Mouse (Mus musculus) kidney, adult 2 months (tissue): ENCODE measurements around the gene Rapgef1. TPM values are rescaled to one million over a fixed set of nuclear protein-coding genes. Genes with fewer than 3 reads are reported as not detected.

Experiments used
- DNase-seq: peaks from one replicate; pipeline ENCODE4 v3.0.0; 2021
- H3K27ac ChIP-seq: fragments of 200-500 bp; 2 replicates; pipeline ENCODE4 v1.5.1; 2012; ENCODE audit warnings: low read depth, low read length, control low read depth, inconsistent platforms; ENCODE audit not compliant: insufficient read depth
- H3K27me3 ChIP-seq: fragments of 200-500 bp; replicated peaks from 2 replicates; pipeline ENCODE4 v1.6.1; 2012; ENCODE audit warnings: mild to moderate bottlenecking, moderate library complexity, low read length, inconsistent platforms; ENCODE audit not compliant: control insufficient read depth, insufficient read depth
- H3K36me3 ChIP-seq: fragments of 200-500 bp; 2 replicates; pipeline ENCODE4 v1.6.1; 2012; ENCODE audit warnings: mild to moderate bottlenecking, moderate library complexity, low read length, inconsistent platforms; ENCODE audit not compliant: control insufficient read depth, insufficient read depth
- H3K4me1 ChIP-seq: fragments of 200-500 bp; 2 replicates; pipeline ENCODE4 v1.6.1; 2011; ENCODE audit warnings: low read length; ENCODE audit not compliant: control insufficient read depth, insufficient read depth
- H3K4me3 ChIP-seq: fragments of 200-500 bp; 2 replicates; pipeline ENCODE4 v1.5.1; 2011; ENCODE audit warnings: mild to moderate bottlenecking, low read depth, low read length, control low read depth; ENCODE audit not compliant: insufficient read depth
- CTCF ChIP-seq: fragments of 200-500 bp; conservative IDR thresholded peaks from 2 replicates; pipeline ENCODE4 v1.5.1; 2011; ENCODE audit warnings: low read depth, mild to moderate bottlenecking, control low read depth, low read length, moderate library complexity, mixed read lengths; ENCODE audit not compliant: insufficient read depth, insufficient read length
- POLR2A ChIP-seq: fragments of 200-500 bp; IDR thresholded peaks from one replicate; pipeline ENCODE4 v1.6.1; 2011; ENCODE audit warnings: low read depth, low read length, control low read depth
- WGBS: fragments of 180-500 bp; shearing (Covaris S2); methylation state at CpG from one replicate; pipeline ENCODE4 v1.1.7; 2018; 5-methylcytosine and 5-hydroxymethylcytosine counted together
- polyA plus RNA-seq: library from polyadenylated mRNA; depleted of rRNA; stranded (reverse); fragments of >200 nt; gene quantifications from 2 replicates; pipeline ENCODE4 v1.2.3, GENCODE M21; 2012

The Rapgef1 gene
- polyA plus RNA-seq, 1 experiment = 38.9 TPM

GRCm38 (mm10) chr2:29651876-29652275 lies 32.4 kb downstream of the Rapgef1 start:
- H3K27ac ChIP-seq = no peak overlapping the region
- no peaks in the 10 kb centered on the region for H3K36me3 ChIP-seq
- TF ChIP-seq CTCF (no peak), POLR2A (no peak)
- no peak for DNase-seq
- no peaks in the 10 kb centered on the region for H3K27me3 ChIP-seq
- 94% methylated on average over 5 of the region's 5 CpGs for WGBS
- peaks cover 14% of the 10 kb centered on the region; the same call in 1 of the 2 replicates for H3K4me1 ChIP-seq
- H3K4me3 ChIP-seq = no peak overlapping the region

DNA sequence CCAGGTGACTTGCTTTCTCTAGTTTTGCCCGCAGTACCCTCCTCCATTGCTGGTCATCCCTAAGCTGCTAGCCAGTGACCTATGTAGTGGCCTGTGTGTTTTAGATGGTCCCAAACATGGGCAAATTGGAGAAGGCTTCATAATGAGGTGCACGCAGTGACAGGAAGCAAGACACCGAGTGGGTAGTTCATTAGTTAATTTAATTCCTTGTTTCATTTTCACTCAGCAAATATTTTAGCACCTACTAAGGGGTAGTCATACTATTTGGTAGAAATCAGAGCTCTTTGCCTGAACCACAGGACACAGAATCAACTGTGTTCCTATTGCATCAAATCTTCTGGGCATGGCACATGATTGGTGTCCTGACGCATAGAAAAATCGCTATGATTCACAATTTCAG lies 35.9 kb downstream of the Rapgef1 start:
- Histone ChIP-seq H3K4me3 (no peak overlapping the region), H3K36me3 (no peaks in the 10 kb centered on the region), H3K27ac (no peak overlapping the region), H3K4me1 (peaks cover 11% of the 10 kb centered on the region; the same call in 1 of the 2 replicates), H3K27me3 (no peaks in the 10 kb centered on the region)
- DNase-seq = no peak
- no peak for TF ChIP-seq POLR2A
- no peak for TF ChIP-seq CTCF
- 90% methylated on average over 5 of the region's 5 CpGs for WGBS

DNA sequence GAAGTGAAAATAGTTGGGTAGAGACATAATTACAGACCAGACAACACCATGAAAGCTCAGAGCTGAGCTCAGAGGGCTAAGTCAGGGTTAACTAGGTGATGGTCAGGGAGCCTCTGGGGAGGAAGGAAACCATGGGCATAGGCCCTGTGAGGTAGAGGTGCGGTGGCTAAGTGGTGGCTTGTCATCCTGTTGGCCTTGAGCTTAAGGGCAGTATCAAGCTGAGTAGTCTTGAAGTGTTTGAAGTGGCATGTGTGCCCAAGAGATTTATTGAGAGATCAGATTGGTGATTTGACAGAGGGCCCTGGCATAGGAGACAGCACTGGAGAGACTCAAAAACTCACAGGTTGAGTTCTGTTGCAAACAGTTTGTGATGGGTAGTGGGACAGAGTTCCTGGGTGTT lies 36.6 kb downstream of the Rapgef1 start:
- Histone ChIP-seq H3K27ac (no peak overlapping the region), H3K4me3 (no peak overlapping the region), H3K27me3 (no peaks in the 10 kb centered on the region), H3K36me3 (no peaks in the 10 kb centered on the region), H3K4me1 (peaks cover 11% of the 10 kb centered on the region; the same call in 1 of the 2 replicates)
- no peak for DNase-seq
- TF ChIP-seq CTCF (no peak), POLR2A (no peak)
- 73% methylated on average over 1 of the region's 1 CpGs for WGBS

- Histone ChIP-seq H3K27me3 (no peaks in the 10 kb centered on the region), H3K4me1 (peaks cover 19% of the 10 kb centered on the region), H3K36me3 (no peaks in the 10 kb centered on the region), H3K27ac (no peak overlapping the region), H3K4me3 (no peak overlapping the region)
- no peak for TF ChIP-seq POLR2A
- TF ChIP-seq CTCF = no peak
- no peak for DNase-seq
- WGBS = 28% methylated on average over 1 of the region's 1 CpGs
Measured at GRCm38 (mm10) chr2:29657089-29657488, 37.6 kb downstream of the Rapgef1 start.

- H3K27me3 ChIP-seq = no peaks in the 10 kb centered on the region
- H3K27ac ChIP-seq = peak overlapping the region; percentile 18; the same call in 1 of the 2 replicates
- TF ChIP-seq CTCF (no peak), POLR2A (no peak)
- DNase-seq = peak; percentile 57
- WGBS = 47% methylated on average over 6 of the region's 6 CpGs
- no peak overlapping the region for H3K4me3 ChIP-seq
- H3K36me3 ChIP-seq = no peaks in the 10 kb centered on the region
- peaks cover 29% of the 10 kb centered on the region for H3K4me1 ChIP-seq
Measured at GRCm38 (mm10) chr2:29661751-29662191, 42.3 kb downstream of the Rapgef1 start.

- peaks cover 33% of the 10 kb centered on the region for H3K4me1 ChIP-seq
- no peaks in the 10 kb centered on the region for H3K36me3 ChIP-seq
- DNase-seq = no peak
- WGBS = 20% methylated on average over 4 of the region's 4 CpGs
- H3K4me3 ChIP-seq = no peak overlapping the region
- no peaks in the 10 kb centered on the region for H3K27me3 ChIP-seq
- H3K27ac ChIP-seq = no peak overlapping the region
- no peak for TF ChIP-seq POLR2A
- no peak for TF ChIP-seq CTCF
Measured at GRCm38 (mm10) chr2:29663260-29663877, 43.8 kb downstream of the Rapgef1 start.

DNA sequence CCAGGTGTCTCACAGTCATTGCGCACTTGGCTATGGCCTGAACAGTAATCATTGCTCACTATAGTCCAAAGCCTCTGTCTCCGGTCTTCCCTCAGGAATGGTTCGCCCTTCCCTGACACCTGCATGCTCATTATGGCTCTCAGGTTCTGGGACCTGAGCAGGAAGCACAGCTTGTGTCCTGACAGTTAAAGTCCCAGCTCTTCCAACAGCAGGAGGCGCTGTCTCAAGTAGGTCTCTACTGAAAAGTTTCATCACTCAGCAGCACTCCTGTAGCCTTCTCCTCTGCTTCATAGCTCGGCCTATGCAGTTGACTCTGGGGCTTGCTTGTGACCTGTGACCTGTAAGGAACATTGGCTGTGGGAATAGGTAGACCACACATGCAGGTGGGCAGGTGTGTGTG lies 45.9 kb downstream of the Rapgef1 start:
- no peaks in the 10 kb centered on the region for H3K36me3 ChIP-seq
- H3K27me3 ChIP-seq = no peaks in the 10 kb centered on the region
- 98% methylated on average over 5 of the region's 5 CpGs for WGBS
- TF ChIP-seq CTCF (no peak; the same call in 1 of the 2 replicates), POLR2A (no peak)
- no peak for DNase-seq
- peaks cover 40% of the 10 kb centered on the region for H3K4me1 ChIP-seq
- H3K27ac ChIP-seq = no peak overlapping the region
- no peak overlapping the region for H3K4me3 ChIP-seq
